Mouse (Mus musculus) limb, embryonic 15.5 days (tissue): ENCODE measurements around the gene Nt5m. TPM values are rescaled to one million over a fixed set of nuclear protein-coding genes. Genes with fewer than 3 reads are reported as not detected.

Experiments
- ATAC-seq: fragments of 200-750 bp; cut with Nextera tagmentation; 2 replicates; pipeline ENCODE4 v1.8.0; 2017; ENCODE audit warnings: low read depth, moderate TSS enrichment; ENCODE audit not compliant: insufficient number of reproducible peaks, low FRiP score, low TSS enrichment
- H3K27ac ChIP-seq: fragments of 300-500 bp; sonication (generic); 2 replicates; pipeline ENCODE4 v1.5.1; 2015; ENCODE audit warnings: moderate library complexity, mild to moderate bottlenecking, inconsistent platforms
- H3K27me3 ChIP-seq: fragments of 300-500 bp; sonication (generic); 2 replicates; pipeline ENCODE4 v1.6.1; 2015; ENCODE audit warnings: inconsistent platforms
- H3K36me3 ChIP-seq: fragments of 300-500 bp; sonication (generic); 2 replicates; pipeline ENCODE4 v1.6.1; 2015; ENCODE audit warnings: inconsistent platforms
- H3K4me1 ChIP-seq: fragments of 300-500 bp; sonication (generic); 2 replicates; pipeline ENCODE4 v1.6.1; 2015; ENCODE audit warnings: inconsistent platforms
- H3K4me2 ChIP-seq: fragments of 300-500 bp; sonication (generic); 2 replicates; pipeline ENCODE4 v1.6.1; 2015; ENCODE audit warnings: mild to moderate bottlenecking, inconsistent platforms
- H3K4me3 ChIP-seq: fragments of 300-500 bp; sonication (generic); 2 replicates; pipeline ENCODE4 v1.5.1; 2015; ENCODE audit warnings: mild to moderate bottlenecking, inconsistent platforms
- H3K9ac ChIP-seq: fragments of 300-500 bp; sonication (generic); 2 replicates; pipeline ENCODE4 v1.6.1; 2015; ENCODE audit warnings: inconsistent platforms
- H3K9me3 ChIP-seq: fragments of 300-500 bp; sonication (generic); 2 replicates; pipeline ENCODE4 v1.6.1; 2016; ENCODE audit warnings: inconsistent platforms
- WGBS: fragments of 180-500 bp; shearing (Covaris S2); methylation state at CpG from one replicate; pipeline ENCODE4 v1.1.7; 2015; 5-methylcytosine and 5-hydroxymethylcytosine counted together
- polyA plus RNA-seq: library from polyadenylated mRNA; unstranded; fragments of >200 nt; fragmentation: Nextera tagmentation; extraction: Ambion mirVana; gene quantifications from 2 replicates; pipeline ENCODE4 v1.2.1, GENCODE M21; 2015

Gene Nt5m
- polyA plus RNA-seq, 1 experiment from 2014 or later: 39.0 TPM

- H3K9ac ChIP-seq: no peak overlapping the region
- 62% methylated on average over 10 of the region's 10 CpGs for WGBS
- no peak for ATAC-seq
Observed at GRCm38 (mm10) chr11:59893153-59893788, 54.0 kb downstream of the Nt5m start.

DNA sequence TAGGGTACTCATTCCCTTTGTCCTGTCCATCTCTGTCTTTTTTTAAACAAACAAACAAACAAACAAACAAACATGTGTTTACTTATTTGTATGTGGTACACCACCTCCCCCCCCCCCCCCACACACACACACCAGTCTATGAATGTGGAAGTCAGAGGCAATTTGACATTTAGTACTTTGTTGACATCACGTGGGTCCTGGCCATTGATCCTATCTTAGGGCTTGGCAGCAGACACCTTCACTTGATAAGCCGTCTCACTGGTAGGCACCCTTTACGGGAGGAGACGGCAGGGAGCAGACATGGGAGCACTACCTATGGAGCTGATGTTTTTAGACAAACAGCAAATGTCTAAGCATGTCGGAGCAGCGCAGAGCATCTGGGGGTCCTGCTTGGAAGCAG is 55.7 kb downstream of the Nt5m start:
- no peaks in the 10 kb centered on the region for H3K9me3 ChIP-seq
- 61% methylated on average over 6 of the region's 6 CpGs for WGBS
- H3K4me2 ChIP-seq: no peak overlapping the region
- no peak overlapping the region for H3K9ac ChIP-seq
- ATAC-seq: no peak
- peaks cover 15% of the 10 kb centered on the region for H3K4me1 ChIP-seq
- H3K27ac ChIP-seq: no peak overlapping the region
- no peaks in the 10 kb centered on the region for H3K36me3 ChIP-seq
- H3K4me3 ChIP-seq: no peak overlapping the region
- no peaks in the 10 kb centered on the region for H3K27me3 ChIP-seq

More at GRCm38 (mm10) chr11:59893153-59893788, 54.0 kb downstream of the Nt5m start:
- Histone ChIP-seq H3K4me3 (no peak overlapping the region), H3K4me1 (peaks cover 5% of the 10 kb centered on the region; the same call in 1 of the 2 replicates), H3K36me3 (no peaks in the 10 kb centered on the region), H3K4me2 (no peak overlapping the region), H3K27me3 (no peaks in the 10 kb centered on the region), H3K9me3 (no peaks in the 10 kb centered on the region), H3K27ac (no peak overlapping the region)

DNA sequence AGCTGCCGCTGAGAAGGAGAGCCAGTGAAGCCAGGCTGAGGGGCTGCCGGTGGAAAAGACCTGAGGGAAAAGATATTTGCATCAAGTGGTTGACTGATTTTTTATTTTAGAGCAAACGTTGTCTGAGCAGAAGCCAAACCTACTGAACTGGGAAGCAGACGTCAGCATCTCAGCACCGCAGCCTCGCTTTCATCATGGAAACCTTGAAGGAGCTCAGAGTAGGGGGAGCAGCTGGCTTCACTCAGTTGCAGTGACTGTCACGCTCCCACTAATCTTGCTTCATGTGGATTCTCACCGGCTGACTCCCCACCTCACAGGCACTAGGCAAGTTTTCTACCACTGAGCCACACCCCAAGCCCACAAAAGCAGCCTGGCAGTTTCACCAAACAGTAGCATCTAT is 56.1 kb downstream of the Nt5m start:
- ATAC-seq: no peak
- Histone ChIP-seq H3K4me2 (no peak overlapping the region), H3K27me3 (no peaks in the 10 kb centered on the region), H3K9ac (no peak overlapping the region), H3K9me3 (no peaks in the 10 kb centered on the region), H3K4me3 (no peak overlapping the region), H3K4me1 (peaks cover 15% of the 10 kb centered on the region), H3K27ac (no peak overlapping the region), H3K36me3 (no peaks in the 10 kb centered on the region)
- 53% methylated on average over 8 of the region's 8 CpGs for WGBS

DNA sequence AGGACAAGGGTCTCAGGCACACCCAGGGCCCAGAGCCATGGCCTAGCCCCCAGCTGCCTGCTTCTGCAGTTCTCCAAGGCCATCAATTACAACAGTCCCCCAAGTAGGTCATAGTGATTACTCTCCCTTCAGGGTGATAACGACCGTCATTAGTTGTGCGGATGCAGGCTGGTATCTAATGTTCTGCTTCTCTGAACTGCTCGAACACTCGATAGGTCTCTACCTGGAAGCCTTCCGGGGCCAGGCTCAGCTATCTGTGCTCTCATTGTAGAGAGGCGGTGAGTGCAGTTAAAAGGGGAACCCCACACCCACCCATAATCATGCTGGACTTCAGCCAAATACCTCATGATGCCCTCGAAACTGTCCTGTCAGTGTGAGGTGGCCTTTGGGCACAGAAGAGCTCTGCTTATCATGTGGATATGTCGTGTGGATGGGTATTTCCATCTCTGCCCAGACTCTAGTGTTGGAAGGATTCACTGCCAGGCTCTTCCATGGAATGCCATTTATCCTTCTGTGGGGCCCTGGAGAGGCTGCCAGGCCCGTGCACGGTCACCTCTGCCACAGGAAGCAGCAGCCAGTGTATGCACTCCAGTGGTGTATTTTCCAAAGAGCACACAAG is 58.8 kb downstream of the Nt5m start:
- H3K36me3 ChIP-seq: no peaks in the 10 kb centered on the region
- no peak for ATAC-seq
- no peak overlapping the region for H3K9ac ChIP-seq
- H3K4me3 ChIP-seq: no peak overlapping the region
- H3K4me1 ChIP-seq: peaks cover 22% of the 10 kb centered on the region
- no peaks in the 10 kb centered on the region for H3K9me3 ChIP-seq
- H3K4me2 ChIP-seq: no peak overlapping the region
- no peaks in the 10 kb centered on the region for H3K27me3 ChIP-seq
- 65% methylated on average over 11 of the region's 11 CpGs for WGBS
- H3K27ac ChIP-seq: no peak overlapping the region

GRCm38 (mm10) chr11:59899711-59900685 is 60.8 kb downstream of the Nt5m start:
- no peak overlapping the region for H3K4me3 ChIP-seq
- peak overlapping the region; percentile 58; the same call in 1 of the 2 replicates for H3K27ac ChIP-seq
- ATAC-seq: no peak

GRCm38 (mm10) chr11:59900995-59901394 is 61.7 kb downstream of the Nt5m start:
- Histone ChIP-seq H3K36me3 (no peaks in the 10 kb centered on the region), H3K27me3 (no peaks in the 10 kb centered on the region), H3K9ac (no peak overlapping the region), H3K9me3 (no peaks in the 10 kb centered on the region), H3K4me3 (no peak overlapping the region), H3K4me1 (peaks cover 22% of the 10 kb centered on the region), H3K4me2 (no peak overlapping the region), H3K27ac (peak overlapping the region; percentile 58)
- 79% methylated on average over 1 of the region's 1 CpGs for WGBS
- ATAC-seq: no peak

More at GRCm38 (mm10) chr11:59899711-59900685, 60.8 kb downstream of the Nt5m start:
- Histone ChIP-seq H3K4me1 (peaks cover 22% of the 10 kb centered on the region), H3K9ac (no peak overlapping the region), H3K27me3 (no peaks in the 10 kb centered on the region), H3K36me3 (no peaks in the 10 kb centered on the region), H3K4me2 (no peak overlapping the region), H3K9me3 (no peaks in the 10 kb centered on the region)
- 45% methylated on average over 13 of the region's 13 CpGs for WGBS

- Histone ChIP-seq H3K27me3 (no peaks in the 10 kb centered on the region), H3K4me2 (no peak overlapping the region), H3K27ac (peak overlapping the region; percentile 61), H3K4me3 (no peak overlapping the region), H3K9ac (no peak overlapping the region), H3K4me1 (peaks cover 22% of the 10 kb centered on the region), H3K36me3 (no peaks in the 10 kb centered on the region), H3K9me3 (no peaks in the 10 kb centered on the region)
- ATAC-seq: no peak
- WGBS: 56% methylated on average over 8 of the region's 8 CpGs
Observed at GRCm38 (mm10) chr11:59902045-59902726, 62.9 kb downstream of the Nt5m start.

DNA sequence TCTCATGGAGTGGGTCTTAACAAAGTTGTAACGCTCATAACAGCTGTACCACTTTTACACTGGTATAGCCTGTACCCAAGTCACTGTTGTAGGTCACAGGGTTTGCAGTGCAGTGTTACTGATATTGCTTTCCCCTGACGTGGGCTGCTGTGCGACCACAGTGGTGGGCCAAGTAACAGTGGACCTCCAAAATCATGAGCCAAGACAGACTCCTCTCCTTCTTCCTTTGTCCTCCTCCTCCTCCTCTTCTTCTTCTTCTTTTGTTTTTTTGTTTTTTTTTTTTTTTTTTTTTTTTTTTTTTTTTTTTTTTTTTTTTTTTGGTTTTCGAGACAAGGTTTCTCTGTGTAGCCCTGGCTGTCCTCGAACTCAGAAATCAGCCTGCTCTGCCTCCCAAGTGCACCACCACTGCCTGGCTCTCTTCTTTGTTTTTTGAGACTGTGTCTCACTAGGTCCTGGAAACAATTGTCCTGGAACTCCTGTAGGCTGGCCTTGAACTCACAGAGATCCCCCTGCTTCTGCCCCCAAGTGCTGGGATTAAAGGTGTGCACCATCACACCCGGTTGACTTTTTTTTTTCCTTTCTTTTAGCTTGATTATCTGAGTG is 67.4 kb downstream of the Nt5m start:
- Histone ChIP-seq H3K4me2 (no peak overlapping the region), H3K27ac (no peak overlapping the region), H3K9ac (no peak overlapping the region), H3K4me3 (no peak overlapping the region), H3K36me3 (no peaks in the 10 kb centered on the region), H3K9me3 (no peaks in the 10 kb centered on the region), H3K4me1 (0 out of 2 replicates have a peak, but pooled peaks cover 7% of the 10 kb centered on the region), H3K27me3 (no peaks in the 10 kb centered on the region)
- WGBS: 87% methylated on average over 6 of the region's 6 CpGs
- no peak for ATAC-seq

DNA sequence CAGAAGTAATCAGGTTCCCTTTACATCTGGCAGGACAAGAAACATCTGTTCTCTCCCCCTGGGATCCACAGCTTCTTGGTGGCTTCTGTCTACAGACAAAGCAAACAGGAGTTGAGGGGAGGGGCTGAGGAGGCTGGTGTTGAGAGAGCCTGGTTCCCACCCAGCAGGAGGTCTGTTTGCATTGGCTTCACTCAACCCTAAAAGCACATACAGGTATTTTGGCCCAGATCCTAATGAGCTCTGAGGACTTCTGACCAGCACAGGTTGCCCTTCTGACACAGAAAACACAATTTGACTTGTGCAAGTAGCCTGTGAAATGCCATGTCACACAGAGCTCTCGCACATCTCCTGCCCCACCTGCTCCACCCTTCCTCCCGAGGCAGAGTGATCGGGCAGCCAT is 69.2 kb downstream of the Nt5m start:
- Histone ChIP-seq H3K27me3 (no peaks in the 10 kb centered on the region), H3K4me1 (no peaks in the 10 kb centered on the region), H3K9me3 (no peaks in the 10 kb centered on the region), H3K36me3 (no peaks in the 10 kb centered on the region), H3K9ac (no peak overlapping the region), H3K4me3 (no peak overlapping the region), H3K27ac (no peak overlapping the region), H3K4me2 (no peak overlapping the region)
- ATAC-seq: no peak
- WGBS: 80% methylated on average over 3 of the region's 3 CpGs

GRCm38 (mm10) chr11:59910586-59910985 is 71.3 kb downstream of the Nt5m start:
- H3K4me1 ChIP-seq: no peaks in the 10 kb centered on the region
- H3K27ac ChIP-seq: no peak overlapping the region
- H3K27me3 ChIP-seq: no peaks in the 10 kb centered on the region
- H3K4me2 ChIP-seq: no peak overlapping the region
- no peaks in the 10 kb centered on the region for H3K9me3 ChIP-seq
- H3K36me3 ChIP-seq: no peaks in the 10 kb centered on the region
- ATAC-seq: no peak
- H3K4me3 ChIP-seq: no peak overlapping the region
- H3K9ac ChIP-seq: no peak overlapping the region

DNA sequence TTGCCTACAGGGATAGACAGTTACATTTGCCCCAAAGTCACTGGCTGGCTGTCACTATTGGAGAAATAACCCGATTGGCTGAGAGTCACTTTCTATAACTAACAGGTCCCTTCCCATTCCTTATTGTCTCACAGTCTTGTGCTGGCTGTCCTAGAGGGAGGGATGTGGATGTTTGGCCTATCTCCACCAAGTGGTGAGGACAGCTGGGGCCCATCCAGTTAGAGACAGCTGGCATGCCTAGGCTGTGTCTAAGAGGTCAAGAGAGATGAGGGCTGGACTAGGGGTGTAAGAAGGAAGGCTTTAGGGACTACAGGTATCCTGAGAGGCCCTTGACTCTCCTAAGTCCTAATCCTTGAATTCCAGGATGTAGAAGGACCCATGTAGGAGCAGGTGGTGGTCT is 72.3 kb downstream of the Nt5m start:
- Histone ChIP-seq H3K27ac (no peak overlapping the region), H3K9ac (no peak overlapping the region), H3K4me3 (no peak overlapping the region), H3K36me3 (no peaks in the 10 kb centered on the region), H3K4me1 (no peaks in the 10 kb centered on the region), H3K9me3 (no peaks in the 10 kb centered on the region), H3K27me3 (no peaks in the 10 kb centered on the region), H3K4me2 (no peak overlapping the region)
- WGBS: 81% methylated on average over 1 of the region's 1 CpGs
- no peak for ATAC-seq
